Mouse (Mus musculus) T-helper 2 cell (primary cell): ENCODE data around the gene Ptpn14.

Source experiments
- in situ Hi-C: fragments of 300-600 bp; cut with MboI, MseI; formaldehyde crosslinking; loops from one replicate; pipeline ENCODE4 v1.15.1; 2025; ENCODE audit warnings: high pct_unique_total_duplicates

Ptpn14 gene

GRCm38 (mm10) chr1:189715915-189716797 lies 11.9 kb upstream of the Ptpn14 start:
- in situ Hi-C loops: no loop called here

GRCm38 (mm10) chr1:189717546-189717945 lies 10.5 kb upstream of the Ptpn14 start:
- in situ Hi-C loops: no loop called here

DNA sequence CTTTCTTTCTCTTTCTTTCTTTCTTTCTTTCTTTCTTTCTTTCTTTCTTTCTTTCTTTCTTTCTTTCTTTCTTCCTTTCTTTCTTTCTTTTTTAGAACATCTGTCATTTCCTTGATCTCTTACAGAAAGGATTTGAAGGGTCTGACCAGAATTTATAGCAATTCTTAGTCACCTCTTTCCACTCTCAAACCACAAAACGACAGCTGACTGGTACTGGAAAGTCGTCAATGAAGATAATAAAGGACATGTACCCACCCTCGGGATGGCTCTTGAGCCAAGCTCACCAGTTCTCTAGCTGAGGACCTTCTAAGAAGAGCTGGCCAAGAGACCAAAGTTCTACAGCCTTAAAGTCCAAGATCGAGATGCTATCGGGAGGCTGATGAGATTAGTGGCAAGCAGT lies 9.5 kb upstream of the Ptpn14 start:
- in situ Hi-C loops: no loop called here

DNA sequence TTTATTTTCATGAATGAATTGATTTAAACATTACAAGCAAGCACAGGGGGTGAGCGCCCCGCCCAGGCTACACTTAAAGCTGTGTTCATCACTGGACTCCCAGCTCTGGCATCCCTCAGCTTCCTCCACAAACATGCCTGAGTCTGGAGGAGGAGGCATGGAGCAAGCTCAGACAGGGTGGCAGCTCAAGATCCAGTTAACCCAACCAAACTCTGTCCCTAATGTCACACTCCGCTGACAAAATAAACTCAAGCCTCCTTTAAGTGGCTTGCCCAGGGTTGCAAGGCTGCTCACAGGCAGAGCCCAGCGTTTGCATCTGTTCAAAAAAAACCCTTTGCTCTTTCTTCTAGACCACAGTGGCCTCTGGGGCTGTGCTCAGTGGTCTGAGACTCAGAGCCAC lies 1.9 kb upstream of the Ptpn14 start:
- in situ Hi-C loops: no loop called here

GRCm38 (mm10) chr1:189727346-189727883 lies 653 bp upstream of the Ptpn14 start:
- in situ Hi-C loops: no loop called here

DNA sequence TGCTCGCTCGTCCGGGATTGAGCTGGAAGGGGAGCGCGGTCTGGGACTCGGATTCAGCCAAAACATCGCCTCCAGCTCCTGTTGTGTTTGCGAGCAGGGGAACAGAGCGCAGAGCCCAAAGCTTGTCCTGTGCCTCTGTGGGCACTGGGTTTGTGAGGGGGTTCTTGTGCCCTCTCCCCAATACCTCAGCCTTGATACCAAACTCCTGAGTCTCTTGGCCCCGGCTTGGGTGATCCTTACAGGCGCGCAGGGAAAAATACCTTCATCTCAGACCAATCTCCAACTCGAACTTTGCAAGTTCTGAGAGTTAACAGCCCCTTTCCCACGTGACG lies 682 bp downstream of the Ptpn14 start:
- in situ Hi-C loops: no loop called here

DNA sequence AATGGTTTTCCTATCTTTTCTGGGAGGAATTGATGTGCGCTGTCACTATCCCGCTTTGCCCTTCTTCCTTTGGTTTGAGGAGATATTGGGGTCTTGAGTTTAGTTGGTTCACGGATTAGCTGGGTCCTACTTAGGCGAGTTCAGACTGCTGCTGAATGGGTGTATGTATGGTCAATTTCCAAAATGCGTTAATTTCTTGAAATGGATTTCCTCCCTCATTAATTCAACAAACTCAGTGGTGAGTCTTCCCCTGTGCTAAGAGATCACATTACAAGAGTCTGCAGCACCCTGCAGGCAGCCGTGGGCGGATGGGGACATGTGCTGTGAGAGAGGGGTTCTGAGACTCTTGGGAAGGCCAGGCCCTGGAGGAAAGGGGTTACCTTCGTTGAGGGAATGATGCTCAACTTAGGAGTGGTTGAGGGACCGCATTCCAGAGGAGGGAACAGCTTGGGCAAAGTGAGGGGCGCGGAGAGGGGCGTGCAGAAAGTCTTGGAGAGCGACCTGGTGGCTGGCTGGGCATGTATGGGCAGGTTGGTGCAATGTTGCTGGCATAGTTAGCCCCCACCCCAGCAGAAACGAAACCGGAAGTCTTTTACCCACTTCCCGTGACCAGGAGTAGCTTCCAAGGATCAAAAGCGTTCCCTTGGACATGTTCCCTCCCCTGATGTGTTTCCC lies 1.2 kb downstream of the Ptpn14 start:
- in situ Hi-C loops: no loop called here

GRCm38 (mm10) chr1:189731697-189732096 lies 3.6 kb downstream of the Ptpn14 start:
- in situ Hi-C loops: no loop called here

DNA sequence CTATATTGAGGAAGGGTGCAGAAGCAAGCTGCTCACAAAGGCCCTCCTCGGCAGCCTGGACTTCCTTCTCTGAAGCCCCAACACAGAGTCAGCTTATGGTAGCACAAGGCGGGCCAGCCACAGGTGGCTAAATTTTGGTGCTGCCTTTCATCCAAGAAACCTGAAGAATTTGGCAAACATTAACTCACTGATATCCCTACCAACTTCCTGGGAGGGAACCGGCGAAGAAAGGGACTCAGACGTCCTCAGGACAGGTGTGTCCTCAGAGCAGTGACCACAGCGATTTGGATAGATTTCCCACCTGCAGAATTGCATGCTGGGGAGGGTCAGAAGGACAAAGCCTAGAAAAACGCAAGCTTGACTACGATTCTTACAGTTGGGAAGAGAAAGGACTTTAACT lies 4.1 kb downstream of the Ptpn14 start:
- in situ Hi-C loops: no loop called here

GRCm38 (mm10) chr1:189740075-189740474 lies 12.0 kb downstream of the Ptpn14 start:
- in situ Hi-C loops: no loop called here

DNA sequence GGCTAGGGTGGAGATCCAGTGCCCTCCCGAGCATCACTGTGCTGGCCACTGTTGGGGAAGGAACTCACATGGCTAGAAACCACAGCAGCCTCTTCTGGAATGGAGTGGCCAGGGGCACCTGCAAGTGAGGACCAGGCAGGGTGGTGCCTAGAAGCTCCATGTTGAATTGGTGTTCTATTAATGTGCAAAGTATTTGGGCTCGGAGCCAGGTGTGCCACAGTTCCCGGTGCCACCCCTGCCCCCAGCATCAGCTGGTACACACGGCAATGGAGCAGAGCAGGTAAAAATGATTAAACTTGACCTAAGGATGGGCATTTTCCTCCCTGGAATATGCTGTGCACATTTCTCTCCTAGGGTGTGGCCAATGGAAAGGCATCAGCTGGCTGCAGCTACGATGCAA lies 14.0 kb downstream of the Ptpn14 start:
- in situ Hi-C loops: no loop called here

DNA sequence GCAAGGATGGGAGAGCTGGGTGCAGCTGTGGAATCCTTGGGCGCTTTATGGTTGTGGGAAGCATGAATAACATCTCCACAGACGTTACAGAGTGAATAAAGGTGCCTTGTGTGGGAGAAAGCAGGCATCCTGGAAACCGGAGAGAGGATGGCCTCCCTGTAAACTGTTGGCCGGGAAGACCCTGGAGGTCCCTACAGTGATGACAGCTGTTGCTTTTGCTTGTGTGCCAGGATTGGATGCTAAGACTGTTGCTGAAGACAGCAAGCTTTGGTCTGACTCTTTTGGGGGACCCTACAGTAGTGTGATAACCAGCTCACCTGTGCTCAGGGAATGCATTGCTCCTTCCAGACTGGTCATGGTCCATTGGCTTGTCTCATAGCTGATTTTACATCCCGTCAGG lies 15.1 kb downstream of the Ptpn14 start:
- in situ Hi-C loops: no loop called here

GRCm38 (mm10) chr1:189744914-189745710 lies 17.0 kb downstream of the Ptpn14 start:
- in situ Hi-C loops: no loop called here

DNA sequence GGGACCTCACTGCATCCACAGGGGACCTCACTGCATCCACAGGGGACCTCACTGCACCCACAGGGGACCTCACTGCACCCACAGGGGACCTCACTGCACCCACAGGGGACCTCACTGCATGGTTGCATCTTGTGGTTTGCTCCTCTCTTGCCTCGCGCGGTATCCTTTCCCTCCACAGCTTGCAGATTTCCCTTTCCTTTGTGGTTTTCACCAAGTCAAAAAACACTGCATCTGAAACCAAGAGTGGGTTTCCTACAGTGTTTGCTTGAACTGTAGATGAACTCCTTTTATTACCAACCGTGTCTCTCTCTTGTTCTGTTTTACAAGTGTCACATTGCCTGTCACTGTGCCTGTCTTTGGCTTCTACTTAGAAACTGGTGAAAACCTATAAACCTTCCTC lies 18.5 kb downstream of the Ptpn14 start:
- in situ Hi-C loops: no loop called here

- in situ Hi-C loops: no loop called here
These were observed 21.7 kb downstream of the Ptpn14 start for GRCm38 (mm10) chr1:189749789-189750188.

GRCm38 (mm10) chr1:189750233-189750632 lies 22.2 kb downstream of the Ptpn14 start:
- in situ Hi-C loops: no loop called here

DNA sequence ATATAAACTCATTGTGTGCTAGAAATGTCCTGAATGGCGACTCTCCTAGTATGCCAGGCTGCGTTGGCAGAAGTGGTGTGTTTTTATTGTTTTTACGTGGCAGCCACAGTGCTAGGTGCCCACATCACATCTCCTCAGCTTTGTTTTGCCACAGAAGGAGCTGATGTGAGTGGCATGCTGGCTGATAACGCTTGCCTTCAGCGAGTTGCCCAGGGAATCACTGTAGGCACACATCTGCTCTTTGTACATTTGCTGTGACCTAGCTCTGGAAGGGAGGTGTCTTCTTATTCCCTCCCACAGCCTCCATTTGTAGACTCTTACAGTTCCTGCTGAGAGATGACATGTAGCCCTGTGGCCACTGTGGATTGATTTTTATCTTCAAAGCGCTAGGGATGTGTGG lies 24.2 kb downstream of the Ptpn14 start:
- in situ Hi-C loops: no loop called here

GRCm38 (mm10) chr1:189755072-189755471 lies 27.0 kb downstream of the Ptpn14 start:
- in situ Hi-C loops: no loop called here

DNA sequence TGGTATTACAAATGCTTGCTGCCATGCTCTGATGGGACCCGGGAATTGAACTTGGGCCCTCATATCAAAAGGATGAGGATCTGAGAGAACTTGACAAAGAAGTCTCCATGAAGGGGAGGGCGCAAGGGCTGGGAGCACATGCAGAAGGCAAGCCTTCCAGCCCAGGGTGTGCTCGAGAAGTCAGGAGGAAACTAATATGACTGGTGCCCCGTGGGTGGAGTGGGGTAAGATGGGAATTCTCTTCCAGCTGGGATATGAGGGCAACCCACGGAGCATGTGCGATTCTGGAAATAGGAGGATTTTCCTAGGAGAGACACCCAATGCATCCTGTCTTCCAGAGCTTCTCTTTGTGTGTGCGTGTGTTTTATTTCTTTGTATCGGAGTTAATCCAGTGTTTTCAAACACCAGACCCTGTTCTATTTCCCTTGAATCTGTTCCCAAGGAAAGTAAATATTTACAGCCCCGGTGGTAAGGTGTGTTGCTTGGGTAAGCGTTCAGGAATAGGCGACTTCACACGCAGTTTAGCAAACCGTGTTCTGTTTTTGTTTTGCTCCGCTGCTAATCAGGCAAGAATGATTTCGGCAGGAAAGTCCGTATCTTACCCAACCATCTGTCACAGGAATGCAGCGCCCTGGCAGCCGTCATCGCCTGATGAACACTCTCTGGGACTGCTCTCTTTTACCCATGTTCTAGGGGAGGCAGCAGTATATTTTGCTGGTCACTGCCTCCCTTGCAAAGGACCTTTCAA lies 28.4 kb downstream of the Ptpn14 start:
- in situ Hi-C loops: no loop called here

DNA sequence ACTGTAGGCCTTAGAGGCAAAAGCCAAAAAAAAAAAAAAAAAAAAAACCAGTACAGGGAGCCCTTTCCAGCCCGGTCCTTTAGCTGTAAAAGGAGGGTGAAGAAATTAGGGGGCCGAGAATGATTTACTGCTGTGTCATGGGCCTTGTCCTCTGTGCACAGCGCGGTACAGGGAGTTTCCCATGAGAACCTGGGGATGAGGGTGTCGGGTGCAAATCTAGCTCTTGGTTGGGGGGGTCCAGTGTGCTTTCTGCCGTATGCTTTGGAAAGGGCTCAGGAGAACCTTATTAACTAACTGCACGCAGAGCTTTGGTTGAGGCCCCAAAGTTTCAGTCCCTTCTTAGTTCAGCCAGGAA lies 29.0 kb downstream of the Ptpn14 start:
- in situ Hi-C loops: no loop called here

DNA sequence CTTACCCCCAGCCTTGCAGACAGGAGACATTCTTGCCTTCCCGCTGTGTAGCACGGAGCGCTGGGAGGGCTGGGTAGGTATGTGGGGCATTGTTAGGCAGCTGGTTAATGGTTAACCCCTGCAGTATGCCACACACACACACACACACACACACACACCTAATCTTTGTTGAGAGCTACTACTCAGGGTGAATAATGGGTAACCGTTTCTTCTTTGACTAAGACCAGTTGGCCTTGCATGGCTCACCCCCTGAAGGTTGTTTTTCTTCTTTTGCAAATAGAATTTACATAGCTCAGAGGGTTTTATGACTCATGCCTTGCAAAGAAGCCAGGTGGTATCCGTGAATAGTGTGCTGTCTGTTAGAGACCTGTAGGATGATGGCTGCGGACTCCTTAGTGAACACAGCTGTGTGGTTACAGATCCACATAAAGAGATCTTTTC lies 33.5 kb downstream of the Ptpn14 start:
- in situ Hi-C loops: no loop called here

- in situ Hi-C loops: no loop called here
These were observed 36.2 kb downstream of the Ptpn14 start for GRCm38 (mm10) chr1:189764258-189764657.
